Mouse (Mus musculus) bone marrow macrophage, adult 2 months (primary cell): ENCODE measurements around the gene Zdhhc24.

Experiments
- CTCF ChIP-seq: IDR thresholded peaks from 2 replicates; pipeline ENCODE4 v1.5.1; 2012; ENCODE audit warnings: low read depth, mild to moderate bottlenecking, low read length, moderate library complexity
- POLR2A ChIP-seq: IDR thresholded peaks from 2 replicates; pipeline ENCODE4 v1.6.1; 2012; ENCODE audit warnings: mild to moderate bottlenecking, low read depth, low read length, borderline replicate concordance

DNA sequence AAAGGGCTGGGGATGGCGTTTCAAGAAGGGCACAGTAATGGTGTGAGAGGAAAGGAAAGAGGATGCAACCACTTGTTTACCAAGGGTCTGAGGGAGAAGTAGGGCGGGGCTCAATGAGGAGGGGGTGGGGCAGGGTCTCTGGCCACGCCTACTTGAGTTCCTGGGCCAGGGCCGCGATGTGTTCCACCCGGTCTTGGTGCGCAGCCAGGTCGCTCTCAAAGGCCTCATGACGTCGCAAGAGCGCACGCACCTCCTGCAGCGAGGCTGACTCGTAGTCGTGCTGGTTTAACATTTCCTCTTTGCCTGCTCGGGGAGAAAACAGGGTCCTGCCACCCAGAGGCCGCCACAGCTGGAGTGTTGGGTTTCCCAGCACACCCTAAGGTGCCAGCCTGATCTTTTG lies 13.3 kb upstream of the Zdhhc24 start:
- TF ChIP-seq CTCF = no peak
- no peak for TF ChIP-seq POLR2A
